Mouse (Mus musculus) hindbrain, embryonic 15.5 days (tissue): ENCODE measurements around the gene Echdc3. TPM values are rescaled to one million over a fixed set of nuclear protein-coding genes. Genes with fewer than 3 reads are reported as not detected.

Experiments used
- ATAC-seq: fragments of 200-750 bp; cut with Nextera tagmentation; 2 replicates; pipeline ENCODE4 v1.8.0; 2017; ENCODE audit warnings: low read depth, moderate number of reproducible peaks, moderate TSS enrichment; ENCODE audit not compliant: low FRiP score
- H3K27ac ChIP-seq: fragments of 300-500 bp; sonication (generic); replicated peaks from 2 replicates; pipeline ENCODE4 v1.5.1; 2015; ENCODE audit warnings: mild to moderate bottlenecking, inconsistent platforms
- H3K27me3 ChIP-seq: fragments of 300-500 bp; sonication (generic); 2 replicates; pipeline ENCODE4 v1.6.1; 2015; ENCODE audit warnings: control low read depth, inconsistent platforms
- H3K36me3 ChIP-seq: fragments of 300-500 bp; sonication (generic); 2 replicates; pipeline ENCODE4 v1.6.1; 2015; ENCODE audit warnings: control low read depth, inconsistent platforms
- H3K4me1 ChIP-seq: fragments of 300-500 bp; sonication (generic); replicated peaks from 2 replicates; pipeline ENCODE4 v1.6.1; 2015; ENCODE audit warnings: control low read depth, inconsistent platforms
- H3K4me2 ChIP-seq: fragments of 300-500 bp; sonication (generic); 2 replicates; pipeline ENCODE4 v1.6.1; 2015; ENCODE audit warnings: moderate library complexity, mild to moderate bottlenecking, inconsistent platforms
- H3K4me3 ChIP-seq: fragments of 300-500 bp; sonication (generic); 2 replicates; pipeline ENCODE4 v1.5.1; 2015; ENCODE audit warnings: mild to moderate bottlenecking, inconsistent platforms
- H3K9ac ChIP-seq: fragments of 300-500 bp; sonication (generic); 2 replicates; pipeline ENCODE4 v1.6.1; 2015; ENCODE audit warnings: inconsistent platforms
- H3K9me3 ChIP-seq: fragments of 300-500 bp; sonication (generic); 2 replicates; pipeline ENCODE4 v1.6.1; 2016; ENCODE audit warnings: control low read depth, inconsistent platforms
- WGBS: fragments of 180-500 bp; shearing (Covaris S2); methylation state at CpG from one replicate; pipeline ENCODE4 v1.1.7; 2015; 5-methylcytosine and 5-hydroxymethylcytosine counted together
- polyA plus RNA-seq: library from polyadenylated mRNA; unstranded; fragments of >200 nt; fragmentation: Nextera tagmentation; extraction: Ambion mirVana; gene quantifications from 2 replicates; pipeline ENCODE4 v1.2.1, GENCODE M21; 2015

The Echdc3 gene
- polyA plus RNA-seq, 1 experiment from 2014 or later = 1.3 TPM

DNA sequence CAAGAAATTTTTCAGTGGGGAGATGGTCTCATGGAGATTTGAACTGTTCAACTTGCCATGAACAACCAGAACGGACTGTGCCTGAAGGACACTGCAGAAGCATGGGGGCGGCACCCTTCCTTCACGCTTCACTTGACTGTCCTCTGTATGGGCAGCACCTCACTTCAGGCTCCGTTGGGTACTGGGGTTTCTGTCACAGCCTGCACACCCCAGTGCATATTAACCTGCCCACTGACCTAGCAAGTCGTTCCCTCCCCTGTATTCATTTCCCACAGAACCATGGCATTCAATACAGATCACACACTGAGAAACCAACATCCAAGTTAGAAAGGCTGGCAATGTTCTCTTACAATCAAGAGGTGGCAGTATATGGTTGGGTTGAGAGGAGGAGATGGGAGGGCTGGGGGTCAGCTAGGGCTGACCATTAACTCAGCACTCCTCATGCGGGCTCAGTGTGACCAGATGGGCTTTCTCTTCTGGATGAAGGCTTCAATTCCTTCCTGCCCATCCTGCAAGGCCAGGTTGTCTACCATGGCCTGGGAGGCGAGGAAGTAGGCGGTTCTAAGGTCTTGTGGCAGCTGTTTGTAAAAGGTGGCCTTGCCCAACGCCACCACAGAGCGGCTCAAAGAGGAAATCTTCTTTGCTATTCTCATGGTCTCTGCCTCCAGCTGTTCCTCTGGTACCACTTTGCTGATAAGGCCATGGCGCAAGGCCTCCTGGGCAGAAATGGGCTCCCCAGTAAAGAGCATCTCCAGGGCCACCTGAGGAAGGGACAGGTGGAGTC, 23.8 kb downstream of the Echdc3 start:
- no peak overlapping the region for H3K4me3 ChIP-seq
- H3K9me3 ChIP-seq = no peaks in the 10 kb centered on the region
- no peak for ATAC-seq
- H3K4me2 ChIP-seq = no peak overlapping the region
- H3K27me3 ChIP-seq = no peaks in the 10 kb centered on the region
- H3K36me3 ChIP-seq = no peaks in the 10 kb centered on the region
- WGBS = 75% methylated on average over 11 of the region's 11 CpGs
- no peak overlapping the region for H3K9ac ChIP-seq
- H3K4me1 ChIP-seq = peaks cover 17% of the 10 kb centered on the region
- H3K27ac ChIP-seq = no peak overlapping the region

DNA sequence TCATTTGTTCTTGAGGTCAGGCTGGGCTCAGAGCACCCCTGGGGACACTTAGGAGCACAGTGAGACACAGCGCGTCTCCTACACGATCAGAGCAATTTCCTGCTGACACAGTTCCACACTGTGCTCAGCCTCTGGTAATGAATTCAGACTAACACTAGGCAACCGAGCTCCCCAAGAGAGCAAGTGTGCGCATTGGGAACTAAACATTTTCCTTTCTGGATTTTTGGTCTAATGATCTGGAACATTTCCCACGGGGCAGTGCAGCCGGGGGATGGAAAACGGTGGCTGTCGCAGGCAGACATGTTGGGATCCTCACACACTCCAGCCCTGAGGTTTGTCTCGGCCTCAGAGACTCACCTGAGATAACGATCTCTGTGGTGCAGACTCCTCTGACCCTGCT, 25.4 kb downstream of the Echdc3 start:
- Histone ChIP-seq H3K27me3 (no peaks in the 10 kb centered on the region), H3K27ac (peak overlapping the region; percentile 62), H3K9ac (no peak overlapping the region), H3K36me3 (no peaks in the 10 kb centered on the region), H3K4me3 (no peak overlapping the region), H3K4me1 (peaks cover 11% of the 10 kb centered on the region), H3K9me3 (no peaks in the 10 kb centered on the region), H3K4me2 (no peak overlapping the region)
- peak; percentile 83 for ATAC-seq
- 31% methylated on average over 11 of the region's 11 CpGs for WGBS

DNA sequence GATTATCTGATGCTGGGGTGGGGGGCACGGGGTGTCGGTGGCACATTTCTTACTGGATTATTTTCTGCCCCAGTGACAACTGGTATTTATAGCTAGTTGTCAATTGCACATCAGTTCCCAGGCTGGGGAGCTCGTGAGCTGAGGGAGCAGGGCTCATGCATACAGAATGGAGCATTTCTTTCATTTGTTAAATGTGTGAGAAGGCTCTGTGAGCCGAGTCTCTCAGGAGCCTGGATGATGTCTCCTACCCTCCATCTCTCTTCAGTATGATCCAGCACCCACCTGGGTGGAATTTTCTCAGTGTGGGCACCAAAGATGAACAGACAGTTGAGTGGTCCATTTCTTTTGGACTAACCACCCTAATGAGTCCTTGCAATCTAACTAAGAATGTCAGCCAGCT, 25.9 kb downstream of the Echdc3 start:
- ATAC-seq = peak; percentile 46; the same call in 1 of the 2 replicates
- peak overlapping the region; percentile 62 for H3K27ac ChIP-seq
- no peaks in the 10 kb centered on the region for H3K27me3 ChIP-seq
- 48% methylated on average over 4 of the region's 4 CpGs for whole genome bisulfite sequencing
- H3K4me2 ChIP-seq = no peak overlapping the region
- H3K4me1 ChIP-seq = peaks cover 11% of the 10 kb centered on the region
- H3K9me3 ChIP-seq = no peaks in the 10 kb centered on the region
- no peak overlapping the region for H3K9ac ChIP-seq
- H3K36me3 ChIP-seq = no peaks in the 10 kb centered on the region
- H3K4me3 ChIP-seq = no peak overlapping the region

DNA sequence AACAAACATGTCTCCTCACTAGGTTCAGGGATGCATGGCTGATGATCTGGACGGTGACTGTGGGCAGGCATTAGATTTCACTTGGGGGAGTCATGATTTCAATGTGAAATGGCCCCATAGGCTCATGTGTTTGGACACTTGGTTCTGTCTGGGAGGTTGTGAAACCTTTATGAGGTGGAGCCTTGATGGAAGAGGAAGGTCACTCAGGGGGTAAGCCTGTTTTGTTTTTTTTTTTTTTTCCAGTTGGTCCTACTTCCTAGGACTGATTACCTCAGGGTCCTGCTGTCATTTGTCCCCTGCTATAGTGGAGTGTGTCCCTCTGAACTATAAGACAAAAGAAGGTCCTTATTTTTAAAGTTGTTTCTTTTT, 33.1 kb downstream of the Echdc3 start:
- no peak for ATAC-seq
- H3K4me1 ChIP-seq = peaks cover 5% of the 10 kb centered on the region; the same call in 1 of the 2 replicates
- H3K9me3 ChIP-seq = no peaks in the 10 kb centered on the region
- WGBS = 96% methylated on average over 1 of the region's 1 CpGs
- H3K9ac ChIP-seq = no peak overlapping the region
- no peaks in the 10 kb centered on the region for H3K27me3 ChIP-seq
- H3K4me3 ChIP-seq = no peak overlapping the region
- no peak overlapping the region for H3K4me2 ChIP-seq
- no peak overlapping the region for H3K27ac ChIP-seq
- no peaks in the 10 kb centered on the region for H3K36me3 ChIP-seq

DNA sequence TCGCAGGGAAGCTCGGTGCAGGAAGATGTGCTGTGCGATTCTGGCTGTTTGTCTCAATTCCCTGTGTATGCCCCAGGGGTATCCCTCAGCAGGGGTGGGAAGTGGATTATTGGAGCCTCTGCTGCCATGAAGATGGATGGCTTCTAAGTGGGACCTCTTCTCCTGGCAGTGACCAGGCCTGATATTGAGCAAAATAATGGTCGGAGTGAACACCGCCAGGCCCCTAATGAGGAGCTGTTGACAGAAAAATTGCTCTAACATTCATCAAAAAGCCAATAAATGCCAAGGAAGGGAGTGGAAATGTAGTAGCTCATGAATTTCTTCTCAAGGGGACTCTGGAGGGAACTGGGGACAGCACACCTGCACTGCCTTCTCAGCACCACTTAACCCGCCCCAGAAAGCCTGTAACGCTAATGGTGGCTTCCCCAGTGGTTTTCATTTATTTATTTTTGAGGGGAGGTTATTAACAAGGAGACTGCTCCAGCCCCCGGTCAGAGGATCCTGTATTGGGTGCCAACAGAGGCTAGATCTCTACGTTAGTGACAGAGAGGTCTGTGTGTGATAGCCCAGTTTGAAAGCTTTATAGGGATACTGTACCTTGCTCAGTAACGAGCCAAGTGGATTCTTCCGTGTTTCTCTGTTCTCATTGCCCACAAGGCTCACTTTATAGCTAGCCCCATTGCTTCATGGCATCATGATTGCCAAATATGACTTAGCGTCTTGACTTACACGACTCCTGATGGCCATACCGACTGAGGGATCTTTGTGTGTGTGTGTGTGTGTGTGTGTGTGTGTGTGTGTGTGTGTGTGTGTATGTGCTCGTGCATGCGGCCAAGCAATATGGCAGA, 33.7 kb downstream of the Echdc3 start:
- Histone ChIP-seq H3K27me3 (no peaks in the 10 kb centered on the region), H3K4me1 (peaks cover 5% of the 10 kb centered on the region; the same call in 1 of the 2 replicates), H3K27ac (no peak overlapping the region), H3K9me3 (no peaks in the 10 kb centered on the region), H3K4me2 (no peak overlapping the region), H3K4me3 (no peak overlapping the region), H3K36me3 (no peaks in the 10 kb centered on the region), H3K9ac (no peak overlapping the region)
- 71% methylated on average over 16 of the region's 16 CpGs for WGBS
- ATAC-seq = peak; percentile 69

DNA sequence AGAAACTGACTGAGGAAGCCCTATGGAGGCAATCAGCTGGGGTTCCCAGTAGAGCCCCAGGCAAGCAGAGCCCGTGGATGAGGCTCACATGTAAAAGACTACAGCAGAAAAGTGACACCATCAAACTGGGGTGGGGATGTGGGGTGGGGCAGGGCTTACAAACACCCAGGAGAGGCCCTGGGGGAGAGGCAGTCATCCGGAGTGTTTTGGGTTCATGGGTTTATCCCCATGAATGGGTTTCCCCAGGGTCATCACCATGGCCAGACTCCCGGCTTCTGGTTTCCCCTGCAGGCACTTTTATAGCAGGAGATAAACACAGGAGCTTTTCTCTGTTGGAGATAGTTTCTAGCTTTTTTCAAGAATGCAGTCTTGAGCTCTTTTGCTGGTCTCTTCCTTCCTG, 39.8 kb downstream of the Echdc3 start:
- no peaks in the 10 kb centered on the region for H3K36me3 ChIP-seq
- H3K4me2 ChIP-seq = no peak overlapping the region
- no peaks in the 10 kb centered on the region for H3K27me3 ChIP-seq
- H3K27ac ChIP-seq = no peak overlapping the region
- H3K4me1 ChIP-seq = no peaks in the 10 kb centered on the region
- no peak for ATAC-seq
- H3K9ac ChIP-seq = no peak overlapping the region
- H3K9me3 ChIP-seq = no peaks in the 10 kb centered on the region
- no peak overlapping the region for H3K4me3 ChIP-seq
- 60% methylated on average over 3 of the region's 3 CpGs for WGBS

DNA sequence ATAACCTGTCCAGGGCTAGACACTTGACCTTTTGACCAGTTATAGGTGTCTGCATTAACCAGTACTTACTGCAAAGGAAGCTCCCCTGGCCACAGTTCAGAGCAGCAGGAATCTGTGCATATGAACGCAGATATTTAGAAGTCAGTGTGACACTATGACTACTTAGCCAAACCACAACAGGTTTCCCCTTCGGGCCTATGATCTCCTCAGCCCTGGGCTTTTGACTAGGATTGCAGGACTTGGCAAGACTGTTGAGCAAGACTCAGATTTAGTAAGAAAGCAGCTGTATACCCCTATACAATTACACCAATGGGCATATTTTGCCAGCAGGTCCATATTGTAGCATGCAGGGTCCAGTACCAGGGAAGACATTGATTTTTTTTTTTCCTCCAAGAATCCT, 44.3 kb downstream of the Echdc3 start:
- no peaks in the 10 kb centered on the region for H3K4me1 ChIP-seq
- 86% methylated on average over 2 of the region's 2 CpGs for WGBS
- H3K4me3 ChIP-seq = no peak overlapping the region
- H3K27me3 ChIP-seq = no peaks in the 10 kb centered on the region
- H3K9me3 ChIP-seq = no peaks in the 10 kb centered on the region
- no peak overlapping the region for H3K9ac ChIP-seq
- H3K4me2 ChIP-seq = no peak overlapping the region
- no peak overlapping the region for H3K27ac ChIP-seq
- no peak for ATAC-seq
- no peaks in the 10 kb centered on the region for H3K36me3 ChIP-seq

DNA sequence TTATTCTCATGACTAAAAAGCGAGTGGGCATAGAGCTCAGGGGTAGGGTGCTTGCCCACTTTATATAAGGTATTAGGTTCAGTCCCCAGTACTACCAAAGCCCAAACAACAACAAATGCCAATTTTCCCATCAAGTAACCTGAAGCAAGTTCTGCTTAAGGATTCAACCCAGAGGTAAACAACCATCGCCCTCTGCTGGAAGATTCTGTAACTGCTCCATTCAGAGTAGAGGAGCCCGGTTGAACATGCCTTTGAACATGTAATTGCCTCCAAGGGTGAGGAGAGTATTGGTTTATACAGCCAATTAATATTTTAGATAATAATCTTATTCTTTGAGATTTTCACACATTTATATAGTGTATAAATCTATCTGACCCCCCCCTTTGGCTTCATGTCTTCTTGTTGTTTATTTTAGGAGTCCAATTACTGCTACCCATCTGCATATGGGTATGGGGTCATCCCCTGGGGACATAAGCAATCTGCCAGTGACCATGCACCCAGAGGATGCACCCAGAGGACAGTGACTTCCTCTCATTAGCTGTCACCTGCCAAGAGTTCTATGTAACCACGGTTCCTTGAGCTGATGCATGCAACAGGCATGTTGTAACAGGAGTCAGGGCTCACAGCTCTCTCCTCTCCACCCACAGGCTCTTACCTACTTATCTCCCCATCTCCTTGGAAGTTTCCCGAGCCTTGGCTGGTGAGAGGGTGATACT, 44.8 kb downstream of the Echdc3 start:
- H3K9ac ChIP-seq = no peak overlapping the region
- no peaks in the 10 kb centered on the region for H3K4me1 ChIP-seq
- H3K27me3 ChIP-seq = no peaks in the 10 kb centered on the region
- H3K4me3 ChIP-seq = no peak overlapping the region
- no peak overlapping the region for H3K27ac ChIP-seq
- WGBS = 37% methylated on average over 5 of the region's 5 CpGs
- no peaks in the 10 kb centered on the region for H3K36me3 ChIP-seq
- H3K4me2 ChIP-seq = no peak overlapping the region
- ATAC-seq = no peak
- H3K9me3 ChIP-seq = no peaks in the 10 kb centered on the region

DNA sequence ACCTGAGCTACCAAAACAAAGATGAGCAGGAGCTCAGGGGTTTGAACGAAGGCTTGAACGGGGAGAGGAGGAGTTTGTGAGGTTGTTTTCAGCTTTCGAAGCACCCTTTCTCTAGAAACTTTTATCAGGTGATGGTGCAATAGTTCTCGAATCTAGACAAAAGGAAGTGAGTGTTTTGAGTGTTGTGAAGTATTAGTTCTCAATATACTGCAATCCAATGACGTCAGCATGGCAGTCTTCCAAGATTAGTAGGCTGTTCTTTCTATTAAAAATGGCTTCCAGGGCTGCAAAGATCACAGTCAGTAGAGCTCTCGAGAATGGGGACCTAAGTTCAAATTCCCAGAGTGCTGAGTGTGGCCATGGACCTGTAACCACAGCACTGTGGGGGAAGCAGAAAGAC, 47.1 kb downstream of the Echdc3 start:
- Histone ChIP-seq H3K4me2 (no peak overlapping the region), H3K36me3 (no peaks in the 10 kb centered on the region), H3K27me3 (no peaks in the 10 kb centered on the region), H3K4me3 (no peak overlapping the region), H3K9me3 (no peaks in the 10 kb centered on the region), H3K4me1 (no peaks in the 10 kb centered on the region), H3K27ac (no peak overlapping the region), H3K9ac (no peak overlapping the region)
- WGBS = 79% methylated on average over 6 of the region's 6 CpGs
- ATAC-seq = no peak

DNA sequence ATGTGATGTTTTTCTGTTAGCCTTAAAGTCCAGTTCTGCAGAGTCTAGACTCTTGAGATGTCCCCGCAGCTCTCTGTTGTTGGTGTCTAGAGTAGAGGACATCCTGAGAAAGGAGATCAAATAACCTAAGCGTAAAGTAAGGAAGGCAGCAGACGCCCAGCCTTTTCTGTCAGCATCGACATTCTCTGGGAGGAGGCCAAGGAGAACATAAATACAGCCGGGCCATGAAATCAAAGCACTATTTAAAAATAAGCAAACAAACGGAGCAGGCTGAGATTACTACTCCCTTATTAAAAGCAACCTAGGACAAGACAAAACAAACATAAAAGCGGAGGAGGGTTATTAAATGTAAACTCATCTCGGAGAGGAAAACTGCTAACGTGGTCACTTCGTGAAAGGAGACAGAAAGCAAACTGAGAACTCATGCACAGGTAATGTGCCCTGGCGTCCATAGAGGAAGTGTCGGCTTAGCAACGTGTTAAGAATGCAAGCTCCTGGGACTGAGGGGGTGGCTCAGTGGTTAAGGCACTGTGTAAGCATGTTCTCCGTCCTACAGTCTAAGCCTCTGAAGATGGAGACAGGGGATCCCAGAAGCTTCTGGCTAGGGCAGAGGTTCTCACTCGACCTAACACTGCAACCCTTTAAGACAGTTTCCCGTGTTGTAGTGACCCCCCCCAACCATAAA, 48.1 kb downstream of the Echdc3 start:
- no peaks in the 10 kb centered on the region for H3K9me3 ChIP-seq
- no peaks in the 10 kb centered on the region for H3K27me3 ChIP-seq
- H3K27ac ChIP-seq = no peak overlapping the region
- WGBS = 70% methylated on average over 16 of the region's 16 CpGs
- no peaks in the 10 kb centered on the region for H3K4me1 ChIP-seq
- ATAC-seq = no peak
- H3K4me3 ChIP-seq = no peak overlapping the region
- H3K36me3 ChIP-seq = no peaks in the 10 kb centered on the region
- H3K4me2 ChIP-seq = no peak overlapping the region
- H3K9ac ChIP-seq = no peak overlapping the region

DNA sequence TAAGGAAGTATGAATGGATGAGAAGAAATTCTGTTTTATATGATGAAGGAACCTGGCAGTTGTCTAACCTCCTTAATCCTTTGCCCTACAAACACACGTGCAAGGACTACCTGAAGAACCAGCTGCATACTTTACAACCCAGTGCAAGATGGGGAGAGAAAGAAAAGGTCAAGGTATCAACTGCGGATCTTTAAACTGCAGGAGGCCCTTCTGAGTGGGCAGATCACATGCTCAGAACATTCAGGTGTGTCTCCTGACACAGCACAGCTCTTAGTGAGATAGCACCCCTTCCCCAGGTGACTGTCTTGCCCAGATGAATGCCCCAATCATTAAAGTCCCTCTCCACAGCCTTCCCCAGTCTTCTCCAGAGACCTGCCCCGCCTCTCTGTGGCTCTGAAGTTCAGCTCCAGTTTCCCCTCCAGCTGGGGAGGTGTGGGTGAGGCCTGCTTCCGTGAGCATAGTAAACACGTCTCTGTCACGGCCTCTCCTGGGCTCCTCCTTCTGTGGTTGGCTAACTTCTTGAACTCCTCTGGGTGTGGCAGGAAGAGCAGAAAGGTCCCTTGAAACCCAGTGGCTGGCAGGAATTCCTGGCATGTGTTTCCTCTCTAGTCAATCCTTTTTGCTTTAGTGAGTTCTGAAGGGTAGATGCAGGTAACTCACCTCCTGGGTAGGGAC, 50.3 kb downstream of the Echdc3 start:
- Histone ChIP-seq H3K4me2 (no peak overlapping the region), H3K4me3 (no peak overlapping the region), H3K27me3 (no peaks in the 10 kb centered on the region), H3K36me3 (no peaks in the 10 kb centered on the region), H3K27ac (no peak overlapping the region), H3K4me1 (no peaks in the 10 kb centered on the region), H3K9ac (no peak overlapping the region), H3K9me3 (no peaks in the 10 kb centered on the region)
- WGBS = 66% methylated on average over 6 of the region's 6 CpGs
- no peak; the same call in 1 of the 2 replicates for ATAC-seq
